Mouse (Mus musculus) lung, adult 2 months (tissue): ENCODE results near the gene Acot2. TPM values are rescaled to one million over a fixed set of nuclear protein-coding genes. Genes with fewer than 3 reads are reported as not detected.
"Not testable (repeated sequence)": the region's sequence is repeated elsewhere in the genome, so short reads cannot be mapped to it uniquely, and the experiment has no call there.

Source experiments
- DNase-seq: peaks from one replicate; pipeline ENCODE4 v3.0.0; 2022
- H3K4me1 ChIP-seq: fragments of 200-500 bp; 2 replicates; pipeline ENCODE4 v1.6.1; 2011; ENCODE audit warnings: low read length; ENCODE audit not compliant: control insufficient read depth, insufficient read depth
- H3K4me3 ChIP-seq: fragments of 200-500 bp; replicated peaks from 2 replicates; pipeline ENCODE3; 2011; ENCODE audit warnings: low read depth, mild to moderate bottlenecking, control low read depth, low read length; ENCODE audit errors: extremely low read depth
- CTCF ChIP-seq: fragments of 200-500 bp; IDR thresholded peaks from 2 replicates; pipeline ENCODE4 v1.5.1; 2011; ENCODE audit warnings: mild to moderate bottlenecking, low read length, control low read depth; ENCODE audit not compliant: insufficient read depth
- POLR2A ChIP-seq: fragments of 200-500 bp; IDR thresholded peaks from 2 replicates; pipeline ENCODE4 v1.6.1; 2011; ENCODE audit warnings: low read depth, mild to moderate bottlenecking, control low read depth, low read length, borderline replicate concordance; ENCODE audit errors: extremely low read depth
- WGBS: fragments of 180-500 bp; shearing (Covaris S2); methylation state at CpG from one replicate; pipeline ENCODE4 v1.1.7; 2018; 5-methylcytosine and 5-hydroxymethylcytosine counted together
- polyA plus RNA-seq: library from polyadenylated mRNA; depleted of rRNA; stranded (reverse); fragments of >200 nt; gene quantifications from 2 replicates; pipeline ENCODE4 v1.2.3, GENCODE M21; 2012

The Acot2 gene
- polyA plus RNA-seq, 1 experiment, result 18.4 TPM

DNA sequence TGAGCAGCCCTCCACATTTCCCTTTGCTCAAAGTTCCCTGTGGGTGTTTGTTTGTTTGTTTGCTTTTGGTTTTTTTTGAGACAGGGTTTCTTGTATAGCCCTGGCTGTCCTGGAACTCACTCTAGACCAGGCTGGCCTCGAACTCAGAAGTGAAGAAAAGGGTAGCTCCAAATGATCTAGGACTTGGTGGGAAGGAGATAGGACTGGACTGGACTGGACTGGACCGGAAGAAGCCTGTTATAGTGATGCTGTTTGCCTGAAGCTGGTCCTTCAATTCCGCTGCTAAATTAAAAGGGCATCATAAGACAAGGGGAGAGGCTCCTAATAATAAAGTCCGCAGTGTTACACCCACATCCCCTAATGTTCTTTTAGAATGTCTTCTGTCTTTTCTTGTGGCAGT is 822 bp downstream of the Acot2 start:
- TF ChIP-seq CTCF, result no peak
- TF ChIP-seq POLR2A, result no peak
- Histone ChIP-seq H3K4me3 (peak overlapping the region; percentile 71), H3K4me1 (peaks cover 5% of the 10 kb centered on the region; the same call in 1 of the 2 replicates)
- WGBS, result 40% methylated on average over 4 of the region's 4 CpGs
- no peak for DNase-seq

DNA sequence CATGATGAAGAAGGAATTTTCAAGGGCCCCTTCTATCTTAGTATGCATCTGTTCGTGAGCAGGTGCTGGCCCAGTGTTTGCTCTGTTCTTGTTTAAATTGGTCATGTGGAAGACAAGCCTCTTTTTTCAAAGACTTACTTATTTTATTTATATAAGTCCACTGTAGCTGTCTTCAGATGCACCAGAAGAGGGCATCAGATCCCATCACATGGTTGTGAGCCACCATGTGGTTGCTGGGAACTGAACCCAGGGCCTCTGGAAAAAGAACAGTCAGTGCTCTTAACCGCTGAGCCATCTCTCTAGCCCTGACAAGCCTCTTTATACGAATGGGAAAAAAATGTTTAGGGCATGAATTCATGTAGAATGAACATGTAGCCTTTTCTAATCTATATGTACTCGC is 1.7 kb downstream of the Acot2 start:
- no peak overlapping the region for H3K4me3 ChIP-seq
- 91% methylated on average over 4 of the region's 4 CpGs for WGBS
- DNase-seq, result no peak
- peaks cover 5% of the 10 kb centered on the region; the same call in 1 of the 2 replicates for H3K4me1 ChIP-seq
- no peak for TF ChIP-seq POLR2A
- TF ChIP-seq CTCF, result no peak

DNA sequence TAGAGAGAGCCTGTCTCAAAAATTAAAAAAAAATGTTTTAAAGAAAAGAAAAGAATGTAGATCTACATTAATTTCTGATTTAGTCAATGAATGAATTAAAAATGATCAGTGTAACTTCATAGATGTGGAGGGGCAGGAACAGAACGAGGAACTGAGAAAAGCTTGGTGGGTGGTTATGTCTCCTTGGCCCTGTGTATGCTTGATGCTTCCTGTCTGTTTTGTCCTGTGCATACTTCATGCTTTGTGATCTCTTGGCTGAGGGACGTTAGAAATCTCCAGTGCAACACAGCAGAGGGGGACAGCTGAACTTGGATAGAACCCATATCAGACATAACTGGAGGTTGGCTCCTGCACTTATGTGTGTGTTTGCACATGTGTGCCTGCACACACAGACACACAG is 9.6 kb downstream of the Acot2 start:
- no peak overlapping the region for H3K4me3 ChIP-seq
- WGBS, result 40% methylated on average over 2 of the region's 2 CpGs
- no peaks in the 10 kb centered on the region for H3K4me1 ChIP-seq
- no peak for DNase-seq
- TF ChIP-seq CTCF (no peak), POLR2A (no peak)

DNA sequence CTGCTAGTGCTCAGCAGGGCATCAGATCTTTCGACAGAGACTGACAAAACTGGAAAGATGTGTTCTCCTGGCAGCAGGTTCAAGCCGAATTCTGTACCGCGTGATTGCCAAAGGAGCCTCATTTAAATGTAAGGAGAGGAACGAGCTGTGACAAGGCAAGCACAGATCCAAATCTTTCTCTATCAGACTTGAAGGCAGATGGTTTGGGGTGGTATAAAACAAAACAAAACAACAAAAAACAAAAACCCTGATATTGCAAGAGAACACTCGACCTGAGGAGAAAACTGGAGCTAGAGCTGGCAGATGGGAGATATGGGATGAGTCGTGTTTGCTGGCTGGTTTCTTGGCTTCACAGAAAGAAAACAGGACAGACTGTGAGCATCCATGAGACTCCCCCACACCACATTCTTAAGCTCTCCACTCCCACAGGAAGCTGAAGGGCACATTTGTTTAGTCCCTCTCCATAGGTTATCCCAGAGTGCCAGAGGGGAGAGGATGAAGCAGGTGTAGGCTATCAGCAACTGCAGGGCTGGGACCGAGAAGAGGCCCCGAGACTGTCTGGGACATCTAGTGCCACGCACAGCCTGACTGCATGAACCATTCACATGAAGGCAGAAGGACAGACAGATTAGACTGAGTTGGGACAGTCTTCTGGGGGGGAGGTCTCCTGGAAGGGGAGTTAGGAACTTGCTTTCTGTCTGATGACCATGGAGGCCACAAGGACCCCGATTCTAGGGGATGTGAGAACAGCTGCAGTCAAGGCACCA is 10.9 kb downstream of the Acot2 start:
- no peak for DNase-seq
- WGBS, result 52% methylated on average over 11 of the region's 11 CpGs
- Histone ChIP-seq H3K4me3 (no peak overlapping the region), H3K4me1 (no peaks in the 10 kb centered on the region)
- TF ChIP-seq POLR2A, result no peak
- TF ChIP-seq CTCF, result no peak

DNA sequence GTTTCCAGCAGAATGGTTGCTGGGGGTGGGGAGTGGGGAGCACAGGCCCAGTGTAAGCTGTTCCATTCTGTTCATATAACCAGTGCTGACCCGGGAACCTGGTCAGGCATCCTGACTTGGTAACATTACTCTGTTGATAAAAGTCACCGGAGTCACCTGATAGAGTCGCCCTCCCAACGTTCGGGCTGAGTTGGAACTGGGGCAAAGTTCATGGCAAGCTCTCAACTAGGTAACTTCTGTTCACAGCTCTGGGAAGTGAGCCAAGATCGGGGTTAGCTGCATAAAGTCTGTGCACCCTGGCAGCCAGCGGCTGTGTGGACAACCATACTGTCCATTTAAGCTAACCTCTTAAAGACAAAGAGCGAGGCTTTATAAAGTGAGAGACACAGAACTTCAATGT is 11.6 kb downstream of the Acot2 start:
- DNase-seq, result peak; percentile 48
- H3K4me1 ChIP-seq, H3K4me3 ChIP-seq: not testable (repeated sequence)
- WGBS, result 40% methylated on average over 8 of the region's 8 CpGs

DNA sequence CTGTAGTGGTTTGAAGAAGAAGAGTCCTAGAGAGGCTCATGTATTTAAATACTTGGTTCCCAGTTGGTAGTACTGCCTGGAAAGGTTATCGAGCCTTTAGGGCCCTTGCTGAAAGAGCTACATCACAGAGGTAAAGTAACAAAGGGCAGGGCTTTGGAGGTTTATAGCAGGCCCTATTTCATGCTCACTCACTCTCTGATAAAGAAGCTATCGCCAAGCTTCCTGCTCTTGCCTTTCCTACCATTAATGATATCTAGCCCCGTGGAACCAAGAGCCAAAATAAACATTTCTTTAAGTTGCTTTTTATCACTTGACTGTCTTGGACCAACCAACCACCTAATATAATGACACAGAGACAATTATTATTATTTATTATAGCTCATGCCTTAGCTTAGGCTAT is 12.8 kb downstream of the Acot2 start:
- WGBS, result 44% methylated on average over 3 of the region's 3 CpGs
- DNase-seq, result no peak
- Histone ChIP-seq H3K4me1 (no peaks in the 10 kb centered on the region), H3K4me3 (no peak overlapping the region)
- TF ChIP-seq POLR2A, result no peak
- TF ChIP-seq CTCF, result no peak

DNA sequence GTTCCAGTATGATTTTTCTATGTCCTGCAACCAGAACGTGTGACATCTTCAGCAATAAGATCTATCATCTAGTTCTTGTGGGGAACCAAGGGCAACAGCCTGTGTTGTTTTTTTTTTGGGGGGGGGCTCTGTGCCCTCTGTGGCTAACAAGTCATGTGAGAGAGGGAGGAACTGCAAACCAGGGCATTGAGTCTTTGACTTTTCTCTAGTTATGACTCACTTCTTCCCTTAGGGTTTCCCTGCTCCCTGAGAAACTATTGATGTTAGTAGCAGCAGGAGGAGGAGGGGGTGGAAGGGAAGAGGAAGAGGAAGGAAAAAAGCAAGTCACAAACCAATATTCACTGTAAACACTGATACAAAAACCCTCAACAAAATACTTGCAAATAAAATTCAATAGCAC is 16.2 kb downstream of the Acot2 start:
- H3K4me1 ChIP-seq, result peaks cover under 1% of the 10 kb centered on the region; the same call in 1 of the 2 replicates
- 71% methylated on average over 1 of the region's 1 CpGs for WGBS
- H3K4me3 ChIP-seq, result no peak overlapping the region
- TF ChIP-seq POLR2A (no peak), CTCF (no peak)
- no peak for DNase-seq

DNA sequence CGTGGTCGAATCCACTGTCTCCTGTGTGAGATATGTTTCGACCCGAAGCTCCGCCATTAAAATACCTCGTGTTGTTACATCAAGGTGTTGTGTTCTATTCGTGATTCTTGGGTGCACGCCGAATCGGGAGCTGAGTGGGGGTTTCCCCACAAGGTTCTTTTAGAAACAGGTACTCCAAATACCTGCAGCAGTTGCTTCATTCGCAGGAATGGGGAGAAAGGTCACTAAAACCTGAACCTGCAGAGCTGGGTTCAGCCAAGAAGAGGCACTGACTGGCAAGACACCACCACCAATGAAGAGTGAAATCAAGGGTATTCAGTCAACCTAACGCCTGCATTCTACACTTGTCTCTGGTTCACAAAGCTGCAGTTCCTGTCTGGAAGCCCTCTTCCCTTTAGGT is 20.6 kb downstream of the Acot2 start:
- Histone ChIP-seq H3K4me1 (peaks cover 6% of the 10 kb centered on the region), H3K4me3 (no peak overlapping the region)
- WGBS, result 75% methylated on average over 12 of the region's 12 CpGs
- no peak for DNase-seq
- TF ChIP-seq POLR2A (no peak), CTCF (no peak)

DNA sequence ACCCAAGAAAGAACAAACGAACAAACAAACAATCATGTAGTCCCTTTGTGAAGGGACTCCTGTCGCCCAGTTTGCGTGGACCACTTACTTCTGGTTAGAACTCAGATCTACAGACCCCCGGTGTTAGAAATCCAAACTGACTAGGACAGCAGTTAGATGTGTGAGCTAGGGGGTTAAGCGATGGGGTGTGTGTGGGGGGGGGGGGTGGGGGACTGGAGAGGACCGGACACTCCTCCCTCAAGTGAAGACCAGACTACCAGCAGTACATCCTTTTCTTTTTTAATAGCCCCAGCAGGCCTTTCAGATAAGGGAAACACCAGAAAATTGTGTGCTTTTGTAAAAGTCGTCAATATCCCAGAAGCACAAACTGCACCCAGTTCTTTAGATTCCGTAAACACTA is 21.1 kb downstream of the Acot2 start:
- TF ChIP-seq CTCF (no peak), POLR2A (no peak)
- peak overlapping the region; percentile 74 for H3K4me3 ChIP-seq
- WGBS, result 50% methylated on average over 8 of the region's 8 CpGs
- DNase-seq, result no peak
- H3K4me1 ChIP-seq, result peaks cover 6% of the 10 kb centered on the region

DNA sequence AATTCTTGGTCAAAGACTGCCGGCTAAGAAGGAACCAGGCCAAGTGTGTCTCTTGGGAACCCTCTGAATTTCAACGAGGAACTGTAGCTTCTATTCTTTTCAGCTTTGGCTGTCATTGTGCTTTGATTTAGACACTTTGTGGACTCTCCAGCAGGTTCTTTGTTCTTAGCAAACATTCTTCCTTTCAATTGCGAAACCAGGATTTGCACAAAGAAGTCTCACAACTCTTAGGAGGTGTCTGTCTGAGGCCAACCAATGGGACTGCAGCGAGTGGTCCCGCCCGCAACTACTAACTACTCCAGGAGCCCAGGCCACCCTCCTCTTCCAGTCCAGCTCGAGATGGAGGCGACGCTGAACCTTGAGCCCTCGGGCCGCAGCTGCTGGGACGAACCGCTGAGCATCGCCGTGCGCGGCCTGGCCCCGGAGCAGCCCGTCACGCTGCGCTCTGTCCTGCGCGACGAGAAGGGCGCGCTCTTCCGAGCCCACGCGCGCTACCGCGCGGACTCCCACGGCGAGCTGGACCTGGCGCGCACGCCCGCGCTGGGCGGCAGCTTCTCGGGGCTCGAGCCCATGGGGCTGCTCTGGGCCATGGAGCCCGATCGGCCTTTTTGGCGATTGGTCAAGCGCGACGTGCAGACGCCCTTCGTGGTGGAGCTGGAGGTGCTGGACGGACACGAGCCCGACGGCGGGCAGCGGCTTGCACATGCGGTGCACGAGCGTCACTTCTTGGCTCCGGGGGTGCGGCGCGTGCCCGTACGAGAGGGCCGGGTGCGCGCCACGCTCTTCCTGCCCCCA is 21.7 kb downstream of the Acot2 start, which contains the start of gene Acot1:
Acot1 (plus strand) TSS at position 320 of the 795 bp plus-strand sequence.
- 1% methylated on average over 64 of the region's 70 CpGs for WGBS
- peak within 1 kb of the TSS; percentile 74 for H3K4me3 ChIP-seq
- peak; percentile 70 for DNase-seq
- not testable (repeated sequence) for H3K4me1 ChIP-seq
- peak; percentile 82; the same call in 1 of the 2 replicates for TF ChIP-seq POLR2A
